Mouse (Mus musculus): ENCODE results near the gene Nrxn2.

Gene Nrxn2

GRCm38 (mm10) chr19:6392743-6393393, 25.7 kb upstream of the Nrxn2 start:
- peak; percentile 59 for DNase-seq (ENCODE audit: low read depth)

GRCm38 (mm10) chr19:6393637-6394036, 24.9 kb upstream of the Nrxn2 start:
- DNase-seq (ENCODE audit: low read depth), result no peak

- DNase-seq (ENCODE audit: low read depth), result no peak
Measured at GRCm38 (mm10) chr19:6396237-6396636, 22.3 kb upstream of the Nrxn2 start.

- peak; percentile 31 for DNase-seq (ENCODE audit: low read depth)
Measured at GRCm38 (mm10) chr19:6397582-6398249, 20.8 kb upstream of the Nrxn2 start.

- peak; percentile 87 for DNase-seq (ENCODE audit: low read depth)
Measured at GRCm38 (mm10) chr19:6398447-6399284, 19.9 kb upstream of the Nrxn2 start.

- DNase-seq (ENCODE audit: low read depth), result peak; percentile 92
Measured at GRCm38 (mm10) chr19:6399285-6400095, 19.0 kb upstream of the Nrxn2 start, which contains the start of gene Rasgrp2. Rasgrp2 (plus strand) TSS chr19:6399340.

- DNase-seq (ENCODE audit: low read depth), result peak; percentile 86
Measured at GRCm38 (mm10) chr19:6400096-6401086, 18.1 kb upstream of the Nrxn2 start.

GRCm38 (mm10) chr19:6401131-6401815, 17.3 kb upstream of the Nrxn2 start:
- peak; percentile 89 for DNase-seq (ENCODE audit: low read depth)

GRCm38 (mm10) chr19:6401951-6402350, 16.6 kb upstream of the Nrxn2 start:
- DNase-seq (ENCODE audit: low read depth), result no peak

GRCm38 (mm10) chr19:6403869-6404268, 14.7 kb upstream of the Nrxn2 start:
- DNase-seq (ENCODE audit: low read depth), result no peak

- DNase-seq (ENCODE audit: low read depth), result no peak
Measured at GRCm38 (mm10) chr19:6405433-6405832, 13.1 kb upstream of the Nrxn2 start.

- DNase-seq (ENCODE audit: low read depth), result no peak
Measured at GRCm38 (mm10) chr19:6407109-6407508, 11.4 kb upstream of the Nrxn2 start.

GRCm38 (mm10) chr19:6407816-6408510, 10.6 kb upstream of the Nrxn2 start:
- DNase-seq (ENCODE audit: low read depth), result no peak

- DNase-seq (ENCODE audit: low read depth), result no peak
Measured at GRCm38 (mm10) chr19:6408749-6409148, 9.8 kb upstream of the Nrxn2 start.

GRCm38 (mm10) chr19:6409176-6409575, 9.4 kb upstream of the Nrxn2 start:
- DNase-seq (ENCODE audit: low read depth), result no peak

GRCm38 (mm10) chr19:6409936-6410335, 8.6 kb upstream of the Nrxn2 start:
- DNase-seq (ENCODE audit: low read depth), result no peak

GRCm38 (mm10) chr19:6412798-6413197, 5.7 kb upstream of the Nrxn2 start:
- no peak for DNase-seq (ENCODE audit: low read depth)

- no peak for DNase-seq (ENCODE audit: low read depth)
Measured at GRCm38 (mm10) chr19:6415454-6415853, 3.1 kb upstream of the Nrxn2 start.

- DNase-seq (ENCODE audit: low read depth), result no peak
Measured at GRCm38 (mm10) chr19:6416124-6416770, 2.3 kb upstream of the Nrxn2 start.

All from naive thymus-derived CD4-positive, alpha-beta T cell, adult 2 months (primary cell).